Mouse (Mus musculus): ENCODE results near the gene Nphs2.

DNA sequence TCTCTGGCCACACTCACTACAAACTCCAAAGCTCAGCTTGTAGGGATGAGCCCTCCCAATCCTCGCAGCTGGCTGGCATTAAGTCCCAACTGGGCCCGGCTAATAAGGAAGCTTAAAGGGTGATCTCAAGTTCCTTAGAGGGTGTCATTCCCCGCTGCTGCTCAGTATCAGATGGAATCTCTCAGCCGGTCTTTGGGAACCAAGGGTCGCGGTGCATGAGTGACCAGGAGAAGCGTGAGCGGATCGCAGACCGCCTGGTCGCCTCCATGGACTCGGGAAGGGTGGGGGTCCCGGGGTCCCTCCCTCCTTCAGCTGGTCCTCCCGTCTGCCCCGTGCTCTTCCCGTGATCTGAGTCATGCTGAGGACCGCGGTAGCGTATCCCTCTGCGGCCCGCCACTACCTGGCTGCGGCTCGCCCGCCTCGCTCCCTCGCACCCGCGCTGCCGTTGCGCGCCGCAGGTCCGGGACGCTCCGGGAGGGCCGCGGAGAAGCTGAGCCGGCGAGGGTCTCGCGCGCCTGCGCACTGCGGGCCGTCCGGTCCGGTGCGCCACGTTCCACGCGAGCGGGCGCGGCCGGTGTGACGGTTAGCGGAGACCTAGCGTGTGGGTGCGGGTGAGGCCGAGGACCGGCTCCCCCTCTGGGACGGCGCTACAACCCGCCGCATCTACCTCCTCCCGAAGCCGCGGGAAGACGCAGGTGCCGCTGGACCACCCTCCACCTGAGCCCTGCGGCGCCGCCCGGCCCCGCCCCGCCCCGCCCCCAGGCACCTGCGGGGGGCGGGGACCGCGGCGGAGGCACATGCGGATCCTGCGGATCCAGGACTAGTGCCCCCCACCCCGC lies 7.4 kb upstream of the Nphs2 start, which contains the start of gene Tdrd5:
- TF ChIP-seq CTCF (IDR thresholded peaks at IDR 0.05; ENCODE audit: low read depth, low read length) (no peak), POLR2A (IDR thresholded peaks at IDR 0.05; ENCODE audit: borderline replicate concordance, low read depth, low read length) (no peak)
